Mouse (Mus musculus) embryonic facial prominence, embryonic 10.5 days (tissue): ENCODE results near the gene Rasa4. TPM values are rescaled to one million over a fixed set of nuclear protein-coding genes. Genes with fewer than 3 reads are reported as not detected.
"Not testable (repeated sequence)": the region's sequence is repeated elsewhere in the genome, so short reads cannot be mapped to it uniquely, and the experiment has no call there.

Experiments used
- DNase-seq: peaks from one replicate; pipeline ENCODE4 v3.0.0-alpha.2; 2017; ENCODE audit warnings: low spot score
- H3K27ac ChIP-seq: fragments of 300-500 bp; sonication (generic); replicated peaks from 2 replicates; pipeline ENCODE4 v1.5.1; 2016; ENCODE audit warnings: mild to moderate bottlenecking
- H3K27me3 ChIP-seq: fragments of 300-500 bp; sonication (generic); replicated peaks from 2 replicates; pipeline ENCODE4 v1.6.1; 2016; ENCODE audit warnings: low read depth, mild to moderate bottlenecking; ENCODE audit not compliant: poor library complexity, severe bottlenecking
- H3K36me3 ChIP-seq: fragments of 300-500 bp; sonication (generic); replicated peaks from 2 replicates; pipeline ENCODE4 v1.6.1; 2016; ENCODE audit warnings: mild to moderate bottlenecking, moderate library complexity
- H3K4me1 ChIP-seq: fragments of 300-500 bp; sonication (generic); 2 replicates; pipeline ENCODE4 v1.6.1; 2016
- H3K4me3 ChIP-seq: fragments of 300-500 bp; sonication (generic); 2 replicates; pipeline ENCODE4 v1.5.1; 2016; ENCODE audit warnings: mild to moderate bottlenecking, moderate library complexity
- H3K9me3 ChIP-seq: fragments of 300-500 bp; sonication (generic); 2 replicates; pipeline ENCODE4 v1.6.1; 2016; ENCODE audit warnings: mild to moderate bottlenecking
- WGBS: fragments of 180-500 bp; shearing (Covaris S2); methylation state at CpG from one replicate; pipeline ENCODE4 v1.1.7; 2016; 5-methylcytosine and 5-hydroxymethylcytosine counted together
- polyA plus RNA-seq: library from polyadenylated mRNA; unstranded; fragments of >200 nt; fragmentation: Nextera tagmentation; extraction: Ambion mirVana; gene quantifications from 2 replicates; pipeline ENCODE4 v1.2.1, GENCODE M21; 2016

Gene Rasa4
- polyA plus RNA-seq, 1 experiment from 2014 or later = 4.7 TPM

GRCm38 (mm10) chr5:136098536-136098935 is 14.8 kb downstream of the Rasa4 start:
- Histone ChIP-seq H3K9me3 (no peaks in the 10 kb centered on the region), H3K4me3 (no peak overlapping the region), H3K27ac (no peak overlapping the region), H3K27me3 (peaks cover 34% of the 10 kb centered on the region), H3K4me1 (peaks cover 18% of the 10 kb centered on the region), H3K36me3 (no peaks in the 10 kb centered on the region)
- DNase-seq = no peak
- 85% methylated on average over 10 of the region's 10 CpGs for WGBS

- H3K27me3 ChIP-seq = peaks cover 45% of the 10 kb centered on the region
- 0 out of 2 replicates have a peak overlapping the region, but pooled peaks have one; percentile 31 for H3K27ac ChIP-seq
- peak overlapping the region; percentile 52 for H3K4me3 ChIP-seq
- peak; percentile 85 for DNase-seq
- H3K36me3 ChIP-seq = no peaks in the 10 kb centered on the region
- H3K4me1 ChIP-seq = peaks cover 12% of the 10 kb centered on the region
- 7% methylated on average over 41 of the region's 41 CpGs for WGBS
- H3K9me3 ChIP-seq = peaks cover 4% of the 10 kb centered on the region; the same call in 1 of the 2 replicates
These were observed 18.5 kb downstream of the Rasa4 start for GRCm38 (mm10) chr5:136102099-136102820.

GRCm38 (mm10) chr5:136104511-136104910 is 20.8 kb downstream of the Rasa4 start:
- no peak for DNase-seq
- Histone ChIP-seq H3K36me3 (no peaks in the 10 kb centered on the region), H3K4me3 (no peak overlapping the region), H3K4me1 (peaks cover 12% of the 10 kb centered on the region), H3K9me3 (peaks cover 4% of the 10 kb centered on the region; the same call in 1 of the 2 replicates), H3K27me3 (peaks cover 45% of the 10 kb centered on the region), H3K27ac (no peak overlapping the region)
- 85% methylated on average over 5 of the region's 5 CpGs for WGBS

- Histone ChIP-seq H3K4me1 (no peaks in the 10 kb centered on the region), H3K36me3 (no peaks in the 10 kb centered on the region), H3K4me3 (no peak overlapping the region), H3K9me3 (peaks cover 4% of the 10 kb centered on the region; the same call in 1 of the 2 replicates), H3K27ac (no peak overlapping the region), H3K27me3 (peaks cover 12% of the 10 kb centered on the region)
- 54% methylated on average over 2 of the region's 2 CpGs for WGBS
- no peak for DNase-seq
These were observed 24.8 kb downstream of the Rasa4 start for GRCm38 (mm10) chr5:136108486-136108885.

- peaks cover 2% of the 10 kb centered on the region; the same call in 1 of the 2 replicates for H3K36me3 ChIP-seq
- 86% methylated on average over 3 of the region's 3 CpGs for WGBS
- H3K27ac ChIP-seq = no peak overlapping the region
- peaks cover 4% of the 10 kb centered on the region; the same call in 1 of the 2 replicates for H3K9me3 ChIP-seq
- no peak overlapping the region for H3K4me3 ChIP-seq
- no peak for DNase-seq
- no peaks in the 10 kb centered on the region for H3K4me1 ChIP-seq
- peaks cover 6% of the 10 kb centered on the region for H3K27me3 ChIP-seq
These were observed 25.3 kb downstream of the Rasa4 start for GRCm38 (mm10) chr5:136109042-136109441.

- H3K9me3 ChIP-seq, H3K27me3 ChIP-seq, H3K27ac ChIP-seq, DNase-seq, H3K4me3 ChIP-seq: not testable (repeated sequence)
- WGBS = 45% methylated on average over 4 of the region's 4 CpGs
- Histone ChIP-seq H3K4me1 (peaks cover 26% of the 10 kb centered on the region), H3K36me3 (peaks cover 12% of the 10 kb centered on the region)
These were observed 29.8 kb downstream of the Rasa4 start for GRCm38 (mm10) chr5:136113546-136113945.

- Histone ChIP-seq H3K4me1 (peaks cover 26% of the 10 kb centered on the region), H3K27ac (peak within 1 kb of the TSS; percentile 92), H3K27me3 (no peaks in the 10 kb centered on the region), H3K4me3 (peak within 1 kb of the TSS; percentile 98), H3K9me3 (no peaks in the 10 kb centered on the region), H3K36me3 (peaks cover 38% of the 10 kb centered on the region)
- peak; percentile 98 for DNase-seq
- WGBS = 3% methylated on average over 42 of the region's 42 CpGs
These were observed 32.4 kb downstream of the Rasa4 start, which contains the start of gene Polr2j for GRCm38 (mm10) chr5:136115891-136116783. TSS of gene Polr2j (plus strand) at chr5:136116631.

- Histone ChIP-seq H3K27ac (peak overlapping the region; percentile 92), H3K9me3 (no peaks in the 10 kb centered on the region), H3K4me1 (peaks cover 26% of the 10 kb centered on the region), H3K36me3 (peaks cover 44% of the 10 kb centered on the region), H3K27me3 (no peaks in the 10 kb centered on the region), H3K4me3 (peak overlapping the region; percentile 98)
- DNase-seq = no peak
- under 1% methylated on average over 22 of the region's 22 CpGs for WGBS
These were observed 33.0 kb downstream of the Rasa4 start for GRCm38 (mm10) chr5:136116784-136117112.

- WGBS = 90% methylated on average over 10 of the region's 10 CpGs
- H3K4me3 ChIP-seq = no peak overlapping the region
- H3K27ac ChIP-seq = no peak overlapping the region
- H3K9me3 ChIP-seq = no peaks in the 10 kb centered on the region
- no peak for DNase-seq
- H3K27me3 ChIP-seq = no peaks in the 10 kb centered on the region
- peaks cover 15% of the 10 kb centered on the region for H3K4me1 ChIP-seq
- peaks cover 89% of the 10 kb centered on the region for H3K36me3 ChIP-seq
These were observed 38.4 kb downstream of the Rasa4 start for GRCm38 (mm10) chr5:136122165-136122564.

GRCm38 (mm10) chr5:136135571-136136291 is 52.0 kb downstream of the Rasa4 start, which contains the start of the genes Lrwd1 and Alkbh4:
TSS of gene Lrwd1 (minus strand) at chr5:136136074.
TSS of gene Alkbh4 (plus strand) at chr5:136136146.
- H3K9me3 ChIP-seq = no peaks in the 10 kb centered on the region
- peaks cover 66% of the 10 kb centered on the region for H3K36me3 ChIP-seq
- under 1% methylated on average over 60 of the region's 60 CpGs for WGBS
- H3K4me3 ChIP-seq = peak within 1 kb of the TSS; percentile 70
- peak within 1 kb of the TSS; percentile 87 for H3K27ac ChIP-seq
- H3K27me3 ChIP-seq = no peaks in the 10 kb centered on the region
- peaks cover 22% of the 10 kb centered on the region for H3K4me1 ChIP-seq
- DNase-seq = peak; percentile 96

GRCm38 (mm10) chr5:136136292-136136990 is 52.7 kb downstream of the Rasa4 start:
- WGBS = 7% methylated on average over 20 of the region's 20 CpGs
- Histone ChIP-seq H3K27ac (peak overlapping the region; percentile 87), H3K27me3 (no peaks in the 10 kb centered on the region), H3K4me1 (peaks cover 22% of the 10 kb centered on the region), H3K4me3 (peak overlapping the region; percentile 70), H3K9me3 (no peaks in the 10 kb centered on the region), H3K36me3 (peaks cover 66% of the 10 kb centered on the region)
- peak; percentile 33 for DNase-seq
